Mouse (Mus musculus): ENCODE results near the gene Smdt1. TPM values are rescaled to one million over a fixed set of nuclear protein-coding genes. Genes with fewer than 3 reads are reported as not detected.

Smdt1 gene
- polyA plus RNA-seq, 1 experiment: 84.8 TPM

DNA sequence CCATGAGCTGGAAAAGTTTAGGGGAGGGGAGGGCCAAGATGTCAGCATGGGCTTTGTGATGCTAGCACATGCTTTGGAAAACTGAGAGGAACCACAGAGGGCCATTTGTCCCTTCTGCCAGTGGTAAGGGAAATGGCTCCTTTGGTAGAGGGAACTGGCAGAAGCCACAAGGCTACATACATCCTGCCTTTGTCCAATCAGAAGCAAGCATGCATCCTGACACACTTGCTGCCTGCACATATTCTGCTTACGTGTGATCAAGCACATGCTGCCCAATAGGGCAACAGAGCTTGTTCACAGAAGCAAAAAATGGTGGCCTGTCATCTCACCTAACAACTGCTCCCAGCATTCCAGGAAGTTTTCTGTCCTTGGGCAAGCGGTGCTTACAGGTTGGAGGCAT, 13.4 kb upstream of the Smdt1 start:
- TF ChIP-seq EP300 (IDR thresholded peaks at IDR 0.05; ENCODE audit: insufficient read depth, low read depth, low read length): no peak
- TF ChIP-seq POLR2A (IDR thresholded peaks at IDR 0.05; ENCODE audit: insufficient read depth, low read length): no peak
- no peak for TF ChIP-seq CTCF (IDR thresholded peaks at IDR 0.05; ENCODE audit: low read depth, low read length)
- H3K36me3 ChIP-seq (ENCODE audit: control insufficient read depth, insufficient read depth, low read length, poor library complexity, severe bottlenecking): no peaks in the 10 kb centered on the region
- no peak overlapping the region for H3K27ac ChIP-seq (ENCODE audit: insufficient read depth, low read length)
- no peaks in the 10 kb centered on the region for H3K27me3 ChIP-seq (ENCODE audit: control insufficient read depth, insufficient read depth, low read length, poor library complexity, severe bottlenecking)
- no peak overlapping the region for H3K4me3 ChIP-seq (ENCODE audit: low read depth, low read length)
- no peaks in the 10 kb centered on the region for H3K4me1 ChIP-seq (ENCODE audit: control insufficient read depth, insufficient read depth, low read length)
- no peak overlapping the region for H3K9ac ChIP-seq (ENCODE audit: low read depth, poor library complexity, severe bottlenecking)
- no peaks in the 10 kb centered on the region for H3K9me3 ChIP-seq (replicated peaks; ENCODE audit: control insufficient read depth, insufficient read depth, low read length, poor library complexity, severe bottlenecking)

- no peak for TF ChIP-seq CTCF (IDR thresholded peaks at IDR 0.05; ENCODE audit: low read depth, low read length)
- no peak for TF ChIP-seq POLR2A (IDR thresholded peaks at IDR 0.05; ENCODE audit: insufficient read depth, low read length)
- TF ChIP-seq EP300 (IDR thresholded peaks at IDR 0.05; ENCODE audit: insufficient read depth, low read depth, low read length): no peak
- no peaks in the 10 kb centered on the region for H3K9me3 ChIP-seq (replicated peaks; ENCODE audit: control insufficient read depth, insufficient read depth, low read length, poor library complexity, severe bottlenecking)
- H3K27me3 ChIP-seq (ENCODE audit: control insufficient read depth, insufficient read depth, low read length, poor library complexity, severe bottlenecking): no peaks in the 10 kb centered on the region
- H3K36me3 ChIP-seq (ENCODE audit: control insufficient read depth, insufficient read depth, low read length, poor library complexity, severe bottlenecking): peaks cover 8% of the 10 kb centered on the region
- no peak overlapping the region for H3K4me3 ChIP-seq (ENCODE audit: low read depth, low read length)
- no peak overlapping the region for H3K27ac ChIP-seq (ENCODE audit: insufficient read depth, low read length)
- no peak overlapping the region for H3K9ac ChIP-seq (ENCODE audit: low read depth, poor library complexity, severe bottlenecking)
- no peaks in the 10 kb centered on the region for H3K4me1 ChIP-seq (ENCODE audit: control insufficient read depth, insufficient read depth, low read length)
These were observed 3.6 kb upstream of the Smdt1 start for GRCm38 (mm10) chr15:82335194-82335593.

DNA sequence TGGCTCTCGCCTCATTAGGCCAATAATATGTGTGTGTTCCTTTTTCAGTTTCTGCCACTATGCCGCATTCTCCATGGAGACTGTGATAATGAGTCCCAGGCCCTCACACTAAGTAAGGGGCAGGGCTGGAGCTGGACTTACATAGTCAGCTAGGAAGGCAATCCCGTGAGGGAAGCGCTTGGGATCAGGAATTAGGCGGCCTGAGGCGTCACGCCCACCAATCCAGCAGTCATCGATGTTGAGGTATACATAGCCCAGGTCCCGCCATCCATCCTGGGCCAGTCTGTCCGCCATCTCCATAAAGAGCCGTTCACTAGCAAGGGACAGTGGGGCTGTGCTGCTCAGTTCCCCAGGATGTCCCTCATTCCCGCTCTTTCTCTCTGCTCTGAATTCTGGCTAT, 2.1 kb upstream of the Smdt1 start:
- Histone ChIP-seq H3K9me3 (replicated peaks; ENCODE audit: control insufficient read depth, insufficient read depth, low read length, poor library complexity, severe bottlenecking) (no peaks in the 10 kb centered on the region), H3K9ac (ENCODE audit: low read depth, poor library complexity, severe bottlenecking) (no peak overlapping the region), H3K4me3 (ENCODE audit: low read depth, low read length) (no peak overlapping the region), H3K27ac (ENCODE audit: insufficient read depth, low read length) (no peak overlapping the region), H3K4me1 (ENCODE audit: control insufficient read depth, insufficient read depth, low read length) (peaks cover 4% of the 10 kb centered on the region), H3K27me3 (ENCODE audit: control insufficient read depth, insufficient read depth, low read length, poor library complexity, severe bottlenecking) (no peaks in the 10 kb centered on the region), H3K36me3 (ENCODE audit: control insufficient read depth, insufficient read depth, low read length, poor library complexity, severe bottlenecking) (peaks cover 8% of the 10 kb centered on the region)
- no peak for TF ChIP-seq POLR2A (IDR thresholded peaks at IDR 0.05; ENCODE audit: insufficient read depth, low read length)
- TF ChIP-seq EP300 (IDR thresholded peaks at IDR 0.05; ENCODE audit: insufficient read depth, low read depth, low read length): no peak
- no peak for TF ChIP-seq CTCF (IDR thresholded peaks at IDR 0.05; ENCODE audit: low read depth, low read length)

- Histone ChIP-seq H3K4me3 (ENCODE audit: low read depth, low read length) (peak overlapping the region; percentile 85), H3K36me3 (ENCODE audit: control insufficient read depth, insufficient read depth, low read length, poor library complexity, severe bottlenecking) (peaks cover 8% of the 10 kb centered on the region), H3K4me1 (ENCODE audit: control insufficient read depth, insufficient read depth, low read length) (peaks cover 4% of the 10 kb centered on the region), H3K27me3 (ENCODE audit: control insufficient read depth, insufficient read depth, low read length, poor library complexity, severe bottlenecking) (no peaks in the 10 kb centered on the region), H3K9me3 (replicated peaks; ENCODE audit: control insufficient read depth, insufficient read depth, low read length, poor library complexity, severe bottlenecking) (no peaks in the 10 kb centered on the region), H3K27ac (ENCODE audit: insufficient read depth, low read length) (no peak overlapping the region), H3K9ac (ENCODE audit: low read depth, poor library complexity, severe bottlenecking) (peak overlapping the region; percentile 68)
- no peak for TF ChIP-seq EP300 (IDR thresholded peaks at IDR 0.05; ENCODE audit: insufficient read depth, low read depth, low read length)
- no peak for TF ChIP-seq POLR2A (IDR thresholded peaks at IDR 0.05; ENCODE audit: insufficient read depth, low read length)
These were observed 884 bp upstream of the Smdt1 start for GRCm38 (mm10) chr15:82337875-82338274.

DNA sequence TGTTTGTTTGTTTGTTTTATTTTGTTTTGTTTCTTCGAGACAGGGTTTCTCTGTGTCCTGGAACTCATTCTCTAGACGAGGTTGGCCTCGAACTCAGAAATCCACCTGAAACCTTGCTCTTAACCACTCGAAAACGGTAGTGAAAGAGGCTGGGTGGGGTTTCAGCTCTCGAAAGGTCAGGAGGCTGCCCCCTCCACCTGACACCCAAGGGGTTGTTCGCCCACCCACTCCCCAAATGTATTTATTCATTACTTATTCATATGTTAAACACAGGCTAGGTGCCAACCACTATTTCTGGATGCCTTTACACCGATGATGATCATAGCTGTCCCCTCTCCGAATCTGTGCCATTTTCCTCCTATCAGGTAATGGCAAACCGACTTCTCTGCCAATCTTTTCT, 391 bp downstream of the Smdt1 start:
- TF ChIP-seq CTCF (IDR thresholded peaks at IDR 0.05; ENCODE audit: low read depth, low read length): no peak
- no peak for TF ChIP-seq EP300 (IDR thresholded peaks at IDR 0.05; ENCODE audit: insufficient read depth, low read depth, low read length)
- TF ChIP-seq POLR2A (IDR thresholded peaks at IDR 0.05; ENCODE audit: insufficient read depth, low read length): no peak
- Histone ChIP-seq H3K9me3 (replicated peaks; ENCODE audit: control insufficient read depth, insufficient read depth, low read length, poor library complexity, severe bottlenecking) (no peaks in the 10 kb centered on the region), H3K9ac (ENCODE audit: low read depth, poor library complexity, severe bottlenecking) (no peak overlapping the region), H3K36me3 (ENCODE audit: control insufficient read depth, insufficient read depth, low read length, poor library complexity, severe bottlenecking) (peaks cover 8% of the 10 kb centered on the region), H3K27me3 (ENCODE audit: control insufficient read depth, insufficient read depth, low read length, poor library complexity, severe bottlenecking) (no peaks in the 10 kb centered on the region), H3K27ac (ENCODE audit: insufficient read depth, low read length) (no peak overlapping the region), H3K4me3 (ENCODE audit: low read depth, low read length) (no peak overlapping the region), H3K4me1 (ENCODE audit: control insufficient read depth, insufficient read depth, low read length) (peaks cover 4% of the 10 kb centered on the region)

- peaks cover 4% of the 10 kb centered on the region for H3K4me1 ChIP-seq (ENCODE audit: control insufficient read depth, insufficient read depth, low read length)
- H3K27me3 ChIP-seq (ENCODE audit: control insufficient read depth, insufficient read depth, low read length, poor library complexity, severe bottlenecking): no peaks in the 10 kb centered on the region
- no peak overlapping the region for H3K9ac ChIP-seq (ENCODE audit: low read depth, poor library complexity, severe bottlenecking)
- peaks cover 5% of the 10 kb centered on the region; the same call in 1 of the 2 replicates for H3K36me3 ChIP-seq (ENCODE audit: control insufficient read depth, insufficient read depth, low read length, poor library complexity, severe bottlenecking)
- H3K27ac ChIP-seq (ENCODE audit: insufficient read depth, low read length): no peak overlapping the region
- H3K4me3 ChIP-seq (ENCODE audit: low read depth, low read length): no peak overlapping the region
- TF ChIP-seq EP300 (IDR thresholded peaks at IDR 0.05; ENCODE audit: insufficient read depth, low read depth, low read length): no peak
- TF ChIP-seq CTCF (IDR thresholded peaks at IDR 0.05; ENCODE audit: low read depth, low read length): no peak
- TF ChIP-seq POLR2A (IDR thresholded peaks at IDR 0.05; ENCODE audit: insufficient read depth, low read length): no peak
- no peaks in the 10 kb centered on the region for H3K9me3 ChIP-seq (replicated peaks; ENCODE audit: control insufficient read depth, insufficient read depth, low read length, poor library complexity, severe bottlenecking)
These were observed 985 bp downstream of the Smdt1 start for GRCm38 (mm10) chr15:82339634-82340254.

All from ES-Bruce4 (cell line).